Mouse (Mus musculus): ENCODE measurements at regions not wholly inside any gene's neighbourhood (a gene's known extent, or its start where the extent isn't known, plus 50 kb on each side); places are given as distances from the start of the nearest gene placed in this dataset.
"Not testable (repeated sequence)": the region's sequence is repeated elsewhere in the genome, so short reads cannot be mapped to it uniquely, and the experiment has no call there.

GRCm38 (mm10) chr15:38434239-38434638 lies 1008.9 kb downstream of the 4930447A16Rik start:
- H3K4me3 ChIP-seq (replicated peaks; ENCODE audit: low read depth, low read length); ATAC-seq (ENCODE audit: low FRiP score, low TSS enrichment); DNase-seq; H3K4me2 ChIP-seq (ENCODE audit: low read length); H3K36me3 ChIP-seq (ENCODE audit: control insufficient read depth, insufficient read depth, low read length); H3K4me1 ChIP-seq (ENCODE audit: control insufficient read depth, insufficient read depth, low read length); H3K27me3 ChIP-seq (ENCODE audit: control insufficient read depth, insufficient read depth, low read length); H3K9ac ChIP-seq (replicated peaks; ENCODE audit: low read length); H3K27ac ChIP-seq (replicated peaks; ENCODE audit: low read depth, low read length); H3K9me3 ChIP-seq (ENCODE audit: control insufficient read depth, low read length): not testable (repeated sequence)
- WGBS, result 91% methylated on average over 2 of the region's 2 CpGs
